ENCODE assay signal across 17 mouse cellular contexts in the genomic region with DNA sequence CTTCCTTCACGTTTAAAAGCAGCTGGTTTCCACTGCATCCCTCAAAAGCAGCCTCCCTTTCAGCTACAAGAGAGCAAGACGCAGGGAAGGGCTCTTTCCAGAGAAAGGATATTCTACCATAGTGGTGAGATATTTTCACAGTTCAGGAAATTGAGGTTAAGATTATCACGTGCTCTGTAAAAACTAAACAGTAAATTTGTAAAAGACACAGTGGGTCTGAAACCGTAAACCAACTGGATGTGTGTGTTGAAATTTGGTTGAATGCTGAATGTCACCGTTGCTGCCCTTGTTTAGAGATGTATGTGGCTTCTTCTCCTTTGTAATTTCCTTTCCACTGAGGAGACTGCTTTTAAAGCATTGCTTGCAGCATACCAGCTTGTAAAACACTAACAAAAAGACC.
DNase-seq lines count a peak whose midpoint lies in the region; ATAC-seq and TF ChIP-seq lines count a peak whose summit lies in the region.
"Had no signal": no experiment of that assay in that cellular context is flagged by ENCODE, and none has a peak within 500 bp of the region (broad histone marks: within the 10 kb centered on the region; RNA-seq: fewer than 3 reads in every experiment).

No protein-coding gene starts in this region.

- H3K27ac ChIP-seq in intestine, embryonic 16.5 days (ENCODE audit: low read length) = no peak overlapping the region
- H3K27ac ChIP-seq in intestine, postnatal 0 days (ENCODE audit: low read depth, low read length) = no peak overlapping the region
- H3K27ac ChIP-seq in embryonic facial prominence, embryonic 14.5 days (replicated peaks; ENCODE audit: low read depth, low read length) = no peak overlapping the region
- H3K27ac ChIP-seq: forebrain, embryonic 13.5 days; heart, embryonic 10.5 days; hindbrain, postnatal 0 days; liver, embryonic 13.5 days; midbrain, embryonic 15.5 days; neural tube, embryonic 12.5 days had no signal

- TF ChIP-seq CTCF in intestine, postnatal 0 days (IDR thresholded peaks at IDR 0.05; ENCODE audit: low read depth) = no peak

- H3K4me2 ChIP-seq in intestine, embryonic 16.5 days (ENCODE audit: low read depth, low read length) = peak overlapping the region; percentile 22; the same call in 1 of the 2 replicates
- no peak overlapping the region for H3K4me2 ChIP-seq in intestine, postnatal 0 days (replicated peaks; ENCODE audit: low read depth)
- 0 out of 2 replicates have a peak overlapping the region, but pooled peaks have one; percentile 7 for H3K4me2 ChIP-seq in embryonic facial prominence, embryonic 14.5 days (ENCODE audit: low read depth, low read length)
- H3K4me2 ChIP-seq: forebrain, embryonic 13.5 days; liver, embryonic 13.5 days; midbrain, embryonic 15.5 days; neural tube, embryonic 12.5 days had no signal

- no peak for ATAC-seq in intestine, embryonic 16.5 days
- ATAC-seq in intestine, postnatal 0 days = no peak
- ATAC-seq in CD4-positive, CD25-positive, alpha-beta regulatory T cell, adult 4 months = peak; percentile 70
- no peak for ATAC-seq in embryonic facial prominence, embryonic 14.5 days (ENCODE audit: low read depth)
- ATAC-seq: forebrain, embryonic 13.5 days; hindbrain, postnatal 0 days had no signal

- no peak overlapping the region for H3K4me3 ChIP-seq in intestine, embryonic 16.5 days (ENCODE audit: low read length)
- H3K4me3 ChIP-seq in intestine, postnatal 0 days (ENCODE audit: low read depth, low read length) = no peak overlapping the region
- no peak overlapping the region for H3K4me3 ChIP-seq in embryonic facial prominence, embryonic 14.5 days (ENCODE audit: low read depth, low read length)
- H3K4me3 ChIP-seq: forebrain, embryonic 13.5 days; heart, embryonic 10.5 days; liver, embryonic 13.5 days; midbrain, embryonic 15.5 days; neural tube, embryonic 12.5 days had no signal

- no peaks in the 10 kb centered on the region for H3K9me3 ChIP-seq in intestine, embryonic 16.5 days (ENCODE audit: control insufficient read depth, low read length)
- no peaks in the 10 kb centered on the region for H3K9me3 ChIP-seq in intestine, postnatal 0 days (ENCODE audit: control insufficient read depth)
- no peaks in the 10 kb centered on the region for H3K9me3 ChIP-seq in embryonic facial prominence, embryonic 14.5 days (ENCODE audit: control insufficient read depth, low read length)
- H3K9me3 ChIP-seq: forebrain, embryonic 13.5 days; heart, embryonic 10.5 days; liver, embryonic 13.5 days; midbrain, embryonic 15.5 days; neural tube, embryonic 12.5 days had no signal

- H3K27me3 ChIP-seq in intestine, embryonic 16.5 days (replicated peaks; ENCODE audit: control insufficient read depth, insufficient read depth, low read length) = no peaks in the 10 kb centered on the region
- H3K27me3 ChIP-seq in intestine, postnatal 0 days (replicated peaks; ENCODE audit: control insufficient read depth, insufficient read depth, low read length) = no peaks in the 10 kb centered on the region
- no peaks in the 10 kb centered on the region for H3K27me3 ChIP-seq in embryonic facial prominence, embryonic 14.5 days (replicated peaks; ENCODE audit: control insufficient read depth, insufficient read depth, low read length)
- no peaks in the 10 kb centered on the region; the same call in 1 of the 2 replicates for H3K27me3 ChIP-seq in splenic B cell, adult 2 months (ENCODE audit: control insufficient read depth, insufficient read depth, low read length, poor library complexity, severe bottlenecking)
- H3K27me3 ChIP-seq: forebrain, embryonic 13.5 days; liver, embryonic 13.5 days; midbrain, embryonic 15.5 days; neural tube, embryonic 12.5 days had no signal

- H3K4me1 ChIP-seq in intestine, embryonic 16.5 days (ENCODE audit: control insufficient read depth, insufficient read depth, low read length) = no peaks in the 10 kb centered on the region
- H3K4me1 ChIP-seq in intestine, postnatal 0 days (replicated peaks; ENCODE audit: control insufficient read depth, insufficient read depth, low read length) = no peaks in the 10 kb centered on the region
- H3K4me1 ChIP-seq in embryonic facial prominence, embryonic 14.5 days (ENCODE audit: control insufficient read depth, insufficient read depth, low read length) = peaks cover 8% of the 10 kb centered on the region; the same call in 1 of the 2 replicates
- H3K4me1 ChIP-seq: midbrain, embryonic 15.5 days had no signal

- WGBS in intestine, embryonic 16.5 days = 42% methylated on average over 5 of the region's 5 CpGs
- WGBS in intestine, postnatal 0 days = 47% methylated on average over 5 of the region's 5 CpGs
- WGBS in embryonic facial prominence, embryonic 14.5 days = 34% methylated on average over 5 of the region's 5 CpGs

- peak; percentile 23 for DNase-seq in embryonic facial prominence, embryonic 14.5 days (ENCODE audit: low spot score)
- peak; percentile 12 for DNase-seq in splenic B cell, adult 2 months (ENCODE audit: low read depth, low spot score)
- no peak for DNase-seq in embryo, embryonic 11 days
- DNase-seq in spleen, postnatal 36 days (ENCODE audit: low spot score in 2 of 2) = no peak
- DNase-seq: adrenal gland, adult 2 months; cerebellum, postnatal 14 days; kidney, postnatal 25 days; liver, embryonic 13.5 days; lung, postnatal 10 days had no signal

- H3K36me3 ChIP-seq in intestine, embryonic 16.5 days (ENCODE audit: control insufficient read depth, insufficient read depth, low read length) = no peaks in the 10 kb centered on the region
- H3K36me3 ChIP-seq in intestine, postnatal 0 days (ENCODE audit: control insufficient read depth, insufficient read depth) = no peaks in the 10 kb centered on the region
- no peaks in the 10 kb centered on the region for H3K36me3 ChIP-seq in embryonic facial prominence, embryonic 14.5 days (ENCODE audit: control insufficient read depth, insufficient read depth, low read length)
- H3K36me3 ChIP-seq in splenic B cell, adult 2 months (ENCODE audit: control insufficient read depth, insufficient read depth, low read length, poor library complexity, severe bottlenecking) = no peaks in the 10 kb centered on the region
- H3K36me3 ChIP-seq: heart, embryonic 10.5 days; liver, embryonic 13.5 days; midbrain, embryonic 15.5 days; neural tube, embryonic 12.5 days had no signal

- no peak overlapping the region for H3K9ac ChIP-seq in intestine, embryonic 16.5 days (ENCODE audit: low read depth, low read length)
- no peak overlapping the region for H3K9ac ChIP-seq in intestine, postnatal 0 days (ENCODE audit: low read depth, low read length)
- no peak overlapping the region for H3K9ac ChIP-seq in embryonic facial prominence, embryonic 14.5 days (ENCODE audit: low read depth, low read length)
- H3K9ac ChIP-seq: forebrain, embryonic 13.5 days; liver, embryonic 13.5 days; midbrain, embryonic 15.5 days; neural tube, embryonic 12.5 days had no signal

Comparison
In these comparisons a context has a peak if more than half of its experiments do, and no peak if none do; other contexts are left out.
1. DNase-seq: peak in embryonic facial prominence, embryonic 14.5 days (single experiment) and splenic B cell, adult 2 months (single experiment); none in embryo, embryonic 11 days (single experiment) and spleen, postnatal 36 days (0 of 2).